Mouse (Mus musculus) midbrain, postnatal 0 days (tissue): Measurements from ENCODE around the gene Pltp. TPM values are rescaled to one million over a fixed set of nuclear protein-coding genes. Genes with fewer than 3 reads are reported as not detected.
"Not testable (repeated sequence)": the region's sequence is repeated elsewhere in the genome, so short reads cannot be mapped to it uniquely, and the experiment has no call there.

ENCODE experiments used
- ATAC-seq: fragments of 200-750 bp; cut with Nextera tagmentation; 2 replicates; pipeline ENCODE4 v1.8.0; 2017; ENCODE audit warnings: moderate number of reproducible peaks, mild to moderate bottlenecking, moderate TSS enrichment, moderate library complexity; ENCODE audit not compliant: low FRiP score
- DNase-seq: peaks from one replicate; pipeline ENCODE4 v3.0.0-alpha.2; 2015; ENCODE audit warnings: low spot score
- H3K27ac ChIP-seq: fragments of 300-500 bp; sonication (generic); 2 replicates; pipeline ENCODE4 v1.5.1; 2014; ENCODE audit warnings: low read depth, mild to moderate bottlenecking, low read length, mixed read lengths
- H3K27me3 ChIP-seq: fragments of 300-500 bp; sonication (generic); 2 replicates; pipeline ENCODE4 v1.6.1; 2014; ENCODE audit warnings: low read length, control low read depth, mixed read lengths; ENCODE audit not compliant: insufficient read depth
- H3K36me3 ChIP-seq: fragments of 300-500 bp; sonication (generic); 2 replicates; pipeline ENCODE4 v1.6.1; 2014; ENCODE audit warnings: low read length, control low read depth, mixed read lengths; ENCODE audit not compliant: insufficient read depth
- H3K4me1 ChIP-seq: fragments of 300-500 bp; sonication (generic); 2 replicates; pipeline ENCODE4 v1.6.1; 2014; ENCODE audit warnings: mild to moderate bottlenecking, control low read depth, antibody characterized with exemption, low read length, mixed read lengths; ENCODE audit not compliant: insufficient read depth
- H3K4me2 ChIP-seq: fragments of 300-500 bp; sonication (generic); 2 replicates; pipeline ENCODE4 v1.6.1; 2014; ENCODE audit warnings: low read depth, mild to moderate bottlenecking, low read length, mixed read lengths; ENCODE audit not compliant: poor library complexity, severe bottlenecking
- H3K4me3 ChIP-seq: fragments of 300-500 bp; sonication (generic); 2 replicates; pipeline ENCODE4 v1.5.1; 2014; ENCODE audit warnings: low read depth, mild to moderate bottlenecking, low read length, moderate library complexity
- H3K9ac ChIP-seq: fragments of 300-500 bp; sonication (generic); replicated peaks from 2 replicates; pipeline ENCODE4 v1.6.1; 2014; ENCODE audit warnings: mild to moderate bottlenecking, low read length, moderate library complexity, mixed read lengths; ENCODE audit not compliant: poor library complexity, severe bottlenecking
- H3K9me3 ChIP-seq: fragments of 300-500 bp; sonication (generic); 2 replicates; pipeline ENCODE4 v1.6.1; 2016; ENCODE audit warnings: low read length, control low read depth
- CTCF ChIP-seq: IDR thresholded peaks from 2 replicates; pipeline ENCODE4 v1.5.1; 2016; ENCODE audit warnings: antibody characterized with exemption, mild to moderate bottlenecking
- WGBS: fragments of 180-500 bp; shearing (Covaris S2); extraction: QIAGEN DNeasy Blood & Tissue Kit; methylation state at CpG from one replicate; pipeline ENCODE4 v1.1.7; 2014; 5-methylcytosine and 5-hydroxymethylcytosine counted together
- polyA plus RNA-seq: library from polyadenylated mRNA; unstranded; fragments of >200 nt; fragmentation: Nextera tagmentation; extraction: Ambion mirVana; gene quantifications from 2 replicates; pipeline ENCODE4 v1.2.1, GENCODE M21; 2015
- total RNA-seq: library from RNA; depleted of rRNA; stranded (reverse); fragments of >200 nt; gene quantifications from 2 replicates; pipeline ENCODE4 v1.2.3, GENCODE M21; 2014

The Pltp gene
- total and polyA plus RNA-seq, 2 experiments from 2014 or later = 55.5 to 85.5 TPM

GRCm38 (mm10) chr2:164800252-164801004, 57.1 kb downstream of the Pltp start:
- ATAC-seq = no peak
- TF ChIP-seq CTCF = no peak
- Histone ChIP-seq H3K4me3 (no peak overlapping the region), H3K27ac (no peak overlapping the region), H3K4me1 (no peaks in the 10 kb centered on the region), H3K4me2 (no peak overlapping the region), H3K36me3 (peaks cover 15% of the 10 kb centered on the region; the same call in 1 of the 2 replicates), H3K9ac (no peak overlapping the region), H3K27me3 (no peaks in the 10 kb centered on the region), H3K9me3 (no peaks in the 10 kb centered on the region)
- WGBS = 94% methylated on average over 13 of the region's 13 CpGs
- DNase-seq = no peak

GRCm38 (mm10) chr2:164798554-164798953, 59.0 kb downstream of the Pltp start:
- H3K27ac ChIP-seq, DNase-seq, H3K9me3 ChIP-seq, H3K4me1 ChIP-seq, H3K27me3 ChIP-seq, H3K9ac ChIP-seq, H3K4me2 ChIP-seq, ATAC-seq, H3K4me3 ChIP-seq: not testable (repeated sequence)
- H3K36me3 ChIP-seq = peaks cover 23% of the 10 kb centered on the region; the same call in 1 of the 2 replicates
- TF ChIP-seq CTCF = peak; percentile 55
- WGBS = 84% methylated on average over 6 of the region's 6 CpGs

- Histone ChIP-seq H3K9me3 (no peaks in the 10 kb centered on the region), H3K4me1 (no peaks in the 10 kb centered on the region), H3K9ac (no peak overlapping the region), H3K36me3 (peaks cover 38% of the 10 kb centered on the region; the same call in 1 of the 2 replicates), H3K27ac (no peak overlapping the region), H3K4me3 (no peak overlapping the region), H3K27me3 (no peaks in the 10 kb centered on the region), H3K4me2 (no peak overlapping the region)
- 88% methylated on average over 4 of the region's 4 CpGs for WGBS
- TF ChIP-seq CTCF = no peak
- no peak for ATAC-seq
- DNase-seq = no peak
Measured at GRCm38 (mm10) chr2:164795868-164796267, 61.6 kb downstream of the Pltp start.

GRCm38 (mm10) chr2:164794293-164794692, 63.2 kb downstream of the Pltp start:
- Histone ChIP-seq H3K36me3 (peaks cover 40% of the 10 kb centered on the region; the same call in 1 of the 2 replicates), H3K9ac (no peak overlapping the region), H3K27ac (no peak overlapping the region), H3K27me3 (no peaks in the 10 kb centered on the region), H3K9me3 (no peaks in the 10 kb centered on the region), H3K4me3 (no peak overlapping the region), H3K4me2 (no peak overlapping the region), H3K4me1 (no peaks in the 10 kb centered on the region)
- 27% methylated on average over 5 of the region's 5 CpGs for WGBS
- DNase-seq (peak; percentile 95), ATAC-seq (no peak)
- TF ChIP-seq CTCF = peak; percentile 88

- DNase-seq = peak; percentile 36
- no peaks in the 10 kb centered on the region for H3K4me1 ChIP-seq
- H3K36me3 ChIP-seq = peaks cover 40% of the 10 kb centered on the region; the same call in 1 of the 2 replicates
- ATAC-seq = no peak
- no peak overlapping the region for H3K4me3 ChIP-seq
- no peak overlapping the region for H3K9ac ChIP-seq
- no peak overlapping the region for H3K27ac ChIP-seq
- no peaks in the 10 kb centered on the region for H3K27me3 ChIP-seq
- H3K9me3 ChIP-seq = no peaks in the 10 kb centered on the region
- peak; percentile 46 for TF ChIP-seq CTCF
- 96% methylated on average over 2 of the region's 2 CpGs for whole genome bisulfite sequencing
- no peak overlapping the region for H3K4me2 ChIP-seq
Measured at GRCm38 (mm10) chr2:164793772-164794171, 63.7 kb downstream of the Pltp start.

- ATAC-seq = no peak
- peaks cover 40% of the 10 kb centered on the region; the same call in 1 of the 2 replicates for H3K36me3 ChIP-seq
Measured at GRCm38 (mm10) chr2:164793236-164793635, 64.3 kb downstream of the Pltp start.

More at GRCm38 (mm10) chr2:164793236-164793635, 64.3 kb downstream of the Pltp start:
- no peaks in the 10 kb centered on the region for H3K4me1 ChIP-seq
- no peak overlapping the region for H3K4me2 ChIP-seq
- H3K27me3 ChIP-seq = no peaks in the 10 kb centered on the region
- 90% methylated on average over 3 of the region's 3 CpGs for WGBS
- no peak overlapping the region for H3K9ac ChIP-seq
- no peaks in the 10 kb centered on the region for H3K9me3 ChIP-seq
- no peak overlapping the region for H3K4me3 ChIP-seq
- DNase-seq = peak; percentile 38
- peak; percentile 71 for TF ChIP-seq CTCF
- H3K27ac ChIP-seq = no peak overlapping the region
